Mouse (Mus musculus) erythroblast, embryonic 14.5 days (primary cell): ENCODE measurements around the gene Tenm3.

Experiments used
- GATA1 ChIP-seq: IDR thresholded peaks from 2 replicates; pipeline ENCODE4 v1.6.1; 2012; ENCODE audit warnings: low read length, inconsistent platforms, mixed read lengths
- TAL1 ChIP-seq: IDR thresholded peaks from 3 replicates; pipeline ENCODE4 v1.6.1; 2012; ENCODE audit warnings: low read length, inconsistent platforms, mixed read lengths

DNA sequence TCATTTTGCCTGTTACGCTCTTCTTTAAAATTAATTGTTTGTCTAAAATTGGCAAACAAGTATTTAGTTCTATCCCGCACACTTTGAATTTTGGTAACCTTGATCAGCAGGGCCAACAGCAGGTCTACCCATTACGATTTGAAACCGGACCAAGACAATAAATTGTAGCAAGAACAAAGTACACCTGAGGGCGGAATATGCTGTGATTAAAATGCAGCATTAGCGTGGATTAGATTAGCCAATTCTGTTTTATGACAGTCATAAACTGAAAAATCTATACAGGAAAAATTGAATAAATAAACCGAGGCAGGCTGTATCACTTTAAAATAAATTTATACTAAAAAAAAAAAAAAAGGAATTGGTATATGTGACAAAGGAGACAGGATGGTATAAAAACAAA is 193.9 kb downstream of the Tenm3 start:
- no peak for TF ChIP-seq GATA1
- TF ChIP-seq TAL1, result no peak
